Mouse (Mus musculus) ES-E14 (cell line): ENCODE measurements at regions not wholly inside any gene's neighbourhood (a gene's known extent, or its start where the extent isn't known, plus 50 kb on each side); places are given as distances from the start of the nearest gene placed in this dataset.
"Not testable (repeated sequence)": the region's sequence is repeated elsewhere in the genome, so short reads cannot be mapped to it uniquely, and the experiment has no call there.

Source experiments
- DNase-seq: peaks from one replicate; pipeline ENCODE4 v3.0.0-alpha.2; 2013; ENCODE audit warnings: low read depth, low spot score
- H3K27ac ChIP-seq: 2 replicates; pipeline ENCODE4 v1.5.1; 2012; ENCODE audit warnings: low read depth, mild to moderate bottlenecking, low read length, moderate library complexity, mixed read lengths; ENCODE audit not compliant: poor library complexity, insufficient read depth, severe bottlenecking
- H3K36me3 ChIP-seq: 2 replicates; pipeline ENCODE4 v1.6.1; 2012; ENCODE audit warnings: mild to moderate bottlenecking, low read length, moderate library complexity, mixed read lengths; ENCODE audit not compliant: control insufficient read depth, poor library complexity, insufficient read depth, severe bottlenecking
- H3K4me1 ChIP-seq, 2 experiments: fragments of 150-350 bp in 1 of 2; sonication (generic) in 1 of 2; 2 replicates each; pipeline ENCODE4 v1.6.1; 2012; ENCODE audit warnings: low read length in 2 of 2, mild to moderate bottlenecking in 1 of 2, mixed read lengths in 1 of 2; ENCODE audit not compliant: control insufficient read depth in 2 of 2, insufficient read depth in 2 of 2, poor library complexity in 1 of 2
- H3K4me3 ChIP-seq, 2 experiments: fragments of 150-350 bp in 1 of 2; sonication (generic) in 1 of 2; 2 replicates each; pipeline ENCODE4 v1.5.1; 2012; ENCODE audit warnings: low read length in 2 of 2, low read depth in 1 of 2, mild to moderate bottlenecking in 1 of 2, mixed read lengths in 1 of 2; ENCODE audit not compliant: insufficient read depth in 1 of 2, poor library complexity in 1 of 2, severe bottlenecking in 1 of 2
- H3K9ac ChIP-seq: 2 replicates; pipeline ENCODE4 v1.6.1; 2012; ENCODE audit warnings: low read depth, mild to moderate bottlenecking, low read length, mixed read lengths; ENCODE audit not compliant: poor library complexity, insufficient read depth, severe bottlenecking
- H3K9me3 ChIP-seq: fragments of 150-350 bp; sonication (generic); 2 replicates; pipeline ENCODE4 v1.6.1; 2012; ENCODE audit warnings: low read depth, mild to moderate bottlenecking, low read length; ENCODE audit not compliant: control insufficient read depth, insufficient read depth
- CHD2 ChIP-seq: IDR thresholded peaks from 2 replicates; pipeline ENCODE4 v1.6.1; 2014; ENCODE audit warnings: mild to moderate bottlenecking, low read depth, low read length, inconsistent platforms
- HCFC1 ChIP-seq: IDR thresholded peaks from 2 replicates; pipeline ENCODE4 v1.6.1; 2012; ENCODE audit warnings: low read length, inconsistent platforms, borderline replicate concordance; ENCODE audit not compliant: insufficient read depth
- MAFK ChIP-seq: IDR thresholded peaks from 2 replicates; pipeline ENCODE4 v1.6.1; 2014; ENCODE audit warnings: mild to moderate bottlenecking, low read depth, low read length, inconsistent platforms; ENCODE audit not compliant: insufficient read depth
- ZC3H11A ChIP-seq: IDR thresholded peaks from 2 replicates; pipeline ENCODE4 v1.6.1; 2012; ENCODE audit warnings: low read depth, mild to moderate bottlenecking, inconsistent platforms, low read length, borderline replicate concordance
- ZNF384 ChIP-seq: IDR thresholded peaks from 2 replicates; pipeline ENCODE4 v1.6.1; 2012; ENCODE audit warnings: low read depth, low read length, inconsistent platforms
- in situ Hi-C, 2 experiments: fragments of 600-800 bp; cut with MboI; formaldehyde crosslinking; loops; one replicate each; pipeline ENCODE4 v1.15.1; 2025; ENCODE audit warnings: low sequenced_read_pairs in 2 of 2, inconsistent platforms in 1 of 2; ENCODE audit not compliant: unreplicated experiment in 2 of 2

GRCm38 (mm10) chr3:22929762-22930519 is 853.5 kb downstream of the Tbl1xr1 start:
- H3K27ac ChIP-seq: no peak overlapping the region
- no peaks in the 10 kb centered on the region for H3K36me3 ChIP-seq
- no peak overlapping the region for H3K9ac ChIP-seq
- H3K4me1 ChIP-seq: no peaks in the 10 kb centered on the region
- no peak overlapping the region for H3K4me3 ChIP-seq
- TF ChIP-seq MAFK (no peak), CHD2 (no peak), HCFC1 (no peak), ZNF384 (no peak), ZC3H11A (no peak)
- no peak for DNase-seq
- no peaks in the 10 kb centered on the region for H3K9me3 ChIP-seq
- in situ Hi-C loops: no loop called here

- H3K9ac ChIP-seq, H3K4me1 ChIP-seq, H3K27ac ChIP-seq, H3K4me3 ChIP-seq, DNase-seq, in situ Hi-C loops, H3K36me3 ChIP-seq, H3K9me3 ChIP-seq: not testable (repeated sequence)
Measured at GRCm38 (mm10) chr3:22945646-22946045, 869.2 kb downstream of the Tbl1xr1 start.

- Histone ChIP-seq H3K4me1 (no peaks in the 10 kb centered on the region; a peak in 1 of 4 replicates), H3K27ac (no peak overlapping the region), H3K4me3 (no peak overlapping the region), H3K36me3 (no peaks in the 10 kb centered on the region), H3K9ac (no peak overlapping the region), H3K9me3 (no peaks in the 10 kb centered on the region)
- TF ChIP-seq MAFK (no peak), HCFC1 (no peak), ZC3H11A (no peak), ZNF384 (no peak), CHD2 (no peak)
- in situ Hi-C loops: no loop called here
- no peak for DNase-seq
Measured at GRCm38 (mm10) chr3:22947181-22947580, 870.7 kb downstream of the Tbl1xr1 start.

- no peak for DNase-seq
Measured at GRCm38 (mm10) chr3:22948168-22948768, 871.8 kb downstream of the Tbl1xr1 start.

GRCm38 (mm10) chr3:22957422-22957821 is 881.0 kb downstream of the Tbl1xr1 start:
- in situ Hi-C loops: no loop called here
- no peak for DNase-seq

More at GRCm38 (mm10) chr3:22948168-22948768, 871.8 kb downstream of the Tbl1xr1 start:
- Histone ChIP-seq H3K36me3 (no peaks in the 10 kb centered on the region), H3K9me3 (no peaks in the 10 kb centered on the region), H3K27ac (no peak overlapping the region), H3K4me1 (no peaks in the 10 kb centered on the region; a peak in 1 of 4 replicates), H3K9ac (no peak overlapping the region), H3K4me3 (no peak overlapping the region)
- TF ChIP-seq CHD2: no peak
- no peak for TF ChIP-seq MAFK
- TF ChIP-seq HCFC1: no peak
- in situ Hi-C loops: no loop called here

More at GRCm38 (mm10) chr3:22957422-22957821, 881.0 kb downstream of the Tbl1xr1 start:
- no peak overlapping the region for H3K4me3 ChIP-seq
- no peak overlapping the region for H3K9ac ChIP-seq
- H3K4me1 ChIP-seq: no peaks in the 10 kb centered on the region
- H3K36me3 ChIP-seq: no peaks in the 10 kb centered on the region
- no peak overlapping the region for H3K27ac ChIP-seq
- H3K9me3 ChIP-seq: no peaks in the 10 kb centered on the region
- TF ChIP-seq ZC3H11A: no peak
- no peak for TF ChIP-seq MAFK
- no peak for TF ChIP-seq HCFC1
- no peak for TF ChIP-seq ZNF384
- no peak for TF ChIP-seq CHD2
